Mouse (Mus musculus) liver, adult 2 months (tissue): ENCODE measurements at regions not wholly inside any gene's neighbourhood (a gene's known extent, or its start where the extent isn't known, plus 50 kb on each side); places are given as distances from the start of the nearest gene placed in this dataset.

Experiments used
- DNase-seq: peaks from one replicate; pipeline ENCODE4 v3.0.0-alpha.2; 2011; ENCODE audit warnings: low read depth, low spot score; ENCODE audit errors: extremely low read depth
- H3K27ac ChIP-seq: fragments of 200-500 bp; replicated peaks from 2 replicates; pipeline ENCODE4 v1.5.1; 2012; ENCODE audit warnings: low read depth, mild to moderate bottlenecking, control low read depth, inconsistent platforms, low read length; ENCODE audit not compliant: insufficient read depth
- H3K27me3 ChIP-seq: fragments of 200-500 bp; 2 replicates; pipeline ENCODE4 v1.6.1; 2012; ENCODE audit warnings: mild to moderate bottlenecking, moderate library complexity, low read length, inconsistent platforms; ENCODE audit not compliant: control insufficient read depth, insufficient read depth
- H3K36me3 ChIP-seq: fragments of 200-500 bp; 2 replicates; pipeline ENCODE4 v1.6.1; 2012; ENCODE audit warnings: low read length, inconsistent platforms; ENCODE audit not compliant: control insufficient read depth, insufficient read depth
- H3K4me1 ChIP-seq: fragments of 200-500 bp; 2 replicates; pipeline ENCODE4 v1.6.1; 2011; ENCODE audit warnings: low read length; ENCODE audit not compliant: control insufficient read depth, insufficient read depth
- H3K4me3 ChIP-seq: fragments of 200-500 bp; 2 replicates; pipeline ENCODE4 v1.5.1; 2011; ENCODE audit warnings: low read depth, mild to moderate bottlenecking, control low read depth, low read length, moderate library complexity; ENCODE audit not compliant: insufficient read depth
- H3K79me2 ChIP-seq: fragments of 200-500 bp; 2 replicates; pipeline ENCODE4 v1.6.1; 2012; ENCODE audit warnings: inconsistent platforms, mild to moderate bottlenecking, low read length, moderate library complexity; ENCODE audit not compliant: control insufficient read depth, insufficient read depth
- H3K9ac ChIP-seq: fragments of 200-500 bp; 2 replicates; pipeline ENCODE4 v1.6.1; 2012; ENCODE audit warnings: low read depth, mild to moderate bottlenecking, control low read depth, inconsistent platforms, low read length
- CTCF ChIP-seq: fragments of 200-500 bp; IDR thresholded peaks from 2 replicates; pipeline ENCODE4 v1.5.1; 2011; ENCODE audit warnings: low read depth, low read length, control low read depth
- POLR2A ChIP-seq: fragments of 200-500 bp; IDR thresholded peaks from 2 replicates; pipeline ENCODE4 v1.6.1; 2011; ENCODE audit warnings: low read length, control low read depth; ENCODE audit not compliant: insufficient read depth; ENCODE audit errors: extremely low read depth
- WGBS: fragments of 180-500 bp; shearing (Covaris S2); methylation state at CpG from one replicate; pipeline ENCODE4 v1.1.7; 2018; 5-methylcytosine and 5-hydroxymethylcytosine counted together

GRCm38 (mm10) chr8:113466683-113467082 lies 168.7 kb upstream of the Mon1b start:
- Histone ChIP-seq H3K27ac (no peak overlapping the region), H3K36me3 (no peaks in the 10 kb centered on the region), H3K4me1 (no peaks in the 10 kb centered on the region), H3K9ac (no peak overlapping the region), H3K79me2 (no peaks in the 10 kb centered on the region), H3K27me3 (no peaks in the 10 kb centered on the region), H3K4me3 (no peak overlapping the region)
- TF ChIP-seq CTCF, result no peak
- TF ChIP-seq POLR2A, result no peak
- DNase-seq, result no peak
- WGBS, result 76% methylated on average over 9 of the region's 9 CpGs

- Histone ChIP-seq H3K27me3 (no peaks in the 10 kb centered on the region), H3K79me2 (no peaks in the 10 kb centered on the region), H3K36me3 (no peaks in the 10 kb centered on the region), H3K4me1 (no peaks in the 10 kb centered on the region), H3K4me3 (no peak overlapping the region), H3K9ac (no peak overlapping the region), H3K27ac (no peak overlapping the region)
- DNase-seq, result no peak
- TF ChIP-seq CTCF (no peak), POLR2A (no peak)
- WGBS, result 82% methylated on average over 2 of the region's 2 CpGs
These were observed 145.8 kb upstream of the Mon1b start for GRCm38 (mm10) chr8:113489436-113490107.

- Histone ChIP-seq H3K4me1 (no peaks in the 10 kb centered on the region), H3K36me3 (no peaks in the 10 kb centered on the region), H3K27me3 (no peaks in the 10 kb centered on the region), H3K4me3 (no peak overlapping the region), H3K79me2 (no peaks in the 10 kb centered on the region), H3K27ac (no peak overlapping the region), H3K9ac (no peak overlapping the region)
- TF ChIP-seq POLR2A (no peak), CTCF (no peak)
- DNase-seq, result no peak
- WGBS, result 85% methylated on average over 3 of the region's 3 CpGs
These were observed 144.5 kb upstream of the Mon1b start for GRCm38 (mm10) chr8:113490891-113491290.

GRCm38 (mm10) chr8:113496896-113497295 lies 138.5 kb upstream of the Mon1b start:
- no peaks in the 10 kb centered on the region for H3K79me2 ChIP-seq
- H3K4me3 ChIP-seq, result no peak overlapping the region
- no peaks in the 10 kb centered on the region for H3K4me1 ChIP-seq
- H3K9ac ChIP-seq, result no peak overlapping the region
- 80% methylated on average over 12 of the region's 12 CpGs for WGBS
- H3K27me3 ChIP-seq, result no peaks in the 10 kb centered on the region
- no peak for TF ChIP-seq POLR2A
- TF ChIP-seq CTCF, result no peak
- H3K36me3 ChIP-seq, result no peaks in the 10 kb centered on the region
- no peak overlapping the region for H3K27ac ChIP-seq
- DNase-seq, result no peak

- H3K4me3 ChIP-seq, result no peak overlapping the region
- TF ChIP-seq CTCF (no peak), POLR2A (no peak)
These were observed 132.7 kb upstream of the Mon1b start for GRCm38 (mm10) chr8:113502671-113503070.

GRCm38 (mm10) chr8:113512856-113513255 lies 122.5 kb upstream of the Mon1b start:
- DNase-seq, result no peak
- H3K27ac ChIP-seq, result no peak overlapping the region
- H3K36me3 ChIP-seq, result no peaks in the 10 kb centered on the region
- no peak overlapping the region for H3K4me3 ChIP-seq
- TF ChIP-seq CTCF (no peak), POLR2A (no peak)
- H3K9ac ChIP-seq, result no peak overlapping the region
- no peaks in the 10 kb centered on the region for H3K79me2 ChIP-seq
- H3K27me3 ChIP-seq, result no peaks in the 10 kb centered on the region
- H3K4me1 ChIP-seq, result no peaks in the 10 kb centered on the region
- 92% methylated on average over 4 of the region's 4 CpGs for WGBS

More at GRCm38 (mm10) chr8:113502671-113503070, 132.7 kb upstream of the Mon1b start:
- no peak for DNase-seq
- H3K4me1 ChIP-seq, result no peaks in the 10 kb centered on the region
- 70% methylated on average over 4 of the region's 4 CpGs for WGBS
- H3K27me3 ChIP-seq, result no peaks in the 10 kb centered on the region
- H3K36me3 ChIP-seq, result no peaks in the 10 kb centered on the region
- H3K79me2 ChIP-seq, result no peaks in the 10 kb centered on the region
- H3K9ac ChIP-seq, result no peak overlapping the region
- H3K27ac ChIP-seq, result no peak overlapping the region
